Mouse (Mus musculus) Muller cell, postnatal 12 days (primary cell): ENCODE measurements at regions not wholly inside any gene's neighbourhood (a gene's known extent, or its start where the extent isn't known, plus 50 kb on each side); places are given as distances from the start of the nearest gene placed in this dataset.

Source experiments
- DNase-seq: peaks from one replicate; pipeline ENCODE4 v3.0.0-alpha.2; 2015; ENCODE audit errors: inconsistent ontology term

DNA sequence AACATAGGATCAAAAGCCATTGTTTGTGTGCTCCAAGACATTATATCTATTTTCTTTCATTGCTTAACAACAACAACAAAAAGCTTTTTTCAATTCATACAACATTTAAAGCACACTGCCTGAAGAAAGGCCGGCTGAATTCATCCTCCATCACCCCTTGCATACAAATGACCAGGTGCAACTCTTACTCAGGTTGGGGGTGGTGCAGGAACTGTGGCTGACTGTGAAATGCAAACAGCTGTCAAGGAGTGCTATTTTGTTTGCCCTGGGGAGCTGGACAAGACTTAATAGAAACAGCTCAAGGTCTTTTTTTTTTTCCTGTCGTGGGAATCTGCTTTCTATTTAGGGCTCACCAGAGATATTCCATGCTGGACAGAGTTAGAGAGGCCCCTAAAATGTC lies 406.6 kb upstream of the Cldn34d start:
- DNase-seq: no peak

DNA sequence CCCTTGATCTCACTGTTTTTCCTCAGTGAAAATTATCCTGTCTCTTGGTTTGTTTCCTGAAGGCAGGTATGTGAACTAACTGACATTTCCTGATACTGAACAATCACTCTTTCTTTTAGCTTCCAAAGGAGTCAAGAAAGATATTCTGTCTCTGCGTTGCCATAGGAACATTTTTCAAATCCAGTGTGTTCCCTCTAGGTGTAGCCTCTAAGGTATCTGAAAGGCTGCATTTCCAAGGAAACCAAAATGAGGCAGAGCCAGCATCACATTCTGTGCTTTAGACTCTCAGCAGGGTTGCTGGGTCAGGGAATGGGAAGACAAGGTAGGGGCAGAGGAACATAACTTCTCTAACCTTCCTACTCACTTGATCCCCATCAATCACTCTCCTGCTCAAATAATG lies 411.2 kb upstream of the Cldn34d start:
- no peak for DNase-seq

DNA sequence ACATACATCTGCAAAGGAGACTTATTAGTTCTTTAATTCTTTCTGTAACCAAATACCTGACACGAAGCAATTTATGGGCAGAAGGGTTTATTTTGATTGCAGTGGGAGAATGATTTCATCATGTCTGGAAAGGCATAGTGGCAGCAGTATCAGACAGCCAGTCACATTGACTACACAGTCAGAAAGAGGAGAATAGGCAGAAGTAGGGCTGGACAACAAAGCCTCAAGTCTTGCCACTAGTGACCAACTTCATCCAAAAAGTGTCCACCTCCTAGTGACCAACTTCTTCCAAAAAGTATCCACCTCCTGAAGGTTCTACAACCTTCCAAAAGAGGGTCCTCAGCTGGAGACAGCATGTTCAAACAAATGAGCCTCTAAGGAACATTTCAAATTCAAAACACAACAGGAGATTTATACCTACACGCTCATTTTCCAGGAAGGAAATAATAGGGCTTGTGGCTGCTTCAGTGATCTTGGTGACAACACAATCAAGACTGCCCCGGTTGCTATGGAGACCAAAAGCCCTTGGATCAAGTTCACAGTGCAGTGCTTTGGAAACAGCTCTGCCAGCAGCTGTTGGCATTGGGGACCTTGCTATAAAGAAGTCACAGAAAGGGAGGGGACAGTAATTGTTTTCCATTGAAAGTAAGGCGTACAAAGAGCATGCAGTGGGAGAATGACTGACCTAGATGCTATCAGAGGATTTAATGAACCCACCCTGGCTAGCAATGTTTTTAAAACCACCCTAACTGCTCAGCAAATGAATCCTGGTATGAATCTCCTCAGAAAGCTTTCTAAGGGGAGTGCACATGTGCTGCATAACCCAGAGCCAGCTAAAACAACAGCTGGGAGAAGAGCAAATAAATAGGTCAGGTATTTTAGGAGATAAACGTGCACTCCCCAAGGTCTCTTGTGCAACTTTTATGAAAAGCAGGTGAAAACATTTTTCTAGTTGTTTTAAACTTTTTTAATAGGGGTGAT lies 448.0 kb upstream of the Cldn34d start:
- DNase-seq: peak; percentile 54

DNA sequence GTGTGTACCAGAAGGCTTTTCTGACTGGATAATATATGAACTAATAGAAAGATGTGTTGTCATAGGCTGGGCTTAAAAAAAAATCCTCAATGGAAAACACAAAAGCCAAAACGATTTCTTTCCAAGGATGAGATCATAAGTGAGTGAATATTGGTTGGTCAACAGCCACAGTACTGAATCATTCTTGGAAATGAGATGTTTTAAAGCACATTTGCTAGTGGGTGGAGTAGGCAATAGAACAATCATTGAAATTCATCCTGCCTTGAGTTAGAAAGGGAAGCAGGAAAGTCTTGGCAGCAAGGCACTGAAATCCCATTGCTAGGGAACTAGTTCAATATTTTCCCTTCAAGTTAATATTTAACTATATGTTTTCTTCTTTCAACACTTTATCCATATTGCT lies 449.3 kb upstream of the Cldn34d start:
- DNase-seq: peak; percentile 21

DNA sequence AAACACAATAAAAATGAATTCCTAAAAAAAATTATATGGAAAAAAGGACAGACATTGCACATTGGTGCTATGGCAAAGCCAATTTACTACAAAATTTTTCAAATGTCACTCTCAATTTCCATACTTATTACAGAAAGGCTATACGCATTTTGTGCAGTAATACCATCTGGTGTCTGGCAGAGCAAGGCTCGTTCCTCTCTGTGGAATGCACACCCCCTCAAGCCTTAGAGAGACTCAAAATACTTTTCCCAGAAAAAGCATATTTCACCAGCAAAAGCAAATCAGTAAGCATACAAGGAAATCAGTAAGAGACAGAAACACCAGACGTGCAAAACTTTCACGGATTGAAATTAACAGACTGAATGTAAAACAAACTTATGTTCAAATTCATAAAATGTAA lies 431.0 kb upstream of the Tbl1x start:
- DNase-seq: no peak

DNA sequence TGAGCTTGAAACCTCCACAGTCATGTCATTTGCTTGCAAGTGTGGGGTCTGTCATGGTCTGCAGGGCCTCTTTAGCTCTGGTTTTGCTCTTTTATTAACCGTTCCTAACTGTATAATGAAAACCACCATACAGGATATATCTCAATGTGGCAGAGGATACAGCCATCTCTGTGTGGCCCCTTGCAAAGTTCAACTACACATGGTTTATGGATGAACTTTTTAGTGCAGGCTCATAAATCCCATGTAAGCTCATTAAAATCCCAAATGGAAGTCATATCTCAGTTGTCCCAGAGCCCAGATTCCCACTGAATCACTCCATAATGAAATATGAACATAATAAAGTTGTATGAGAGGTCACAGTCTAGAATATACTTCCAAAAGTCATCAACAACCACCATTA lies 428.1 kb upstream of the Tbl1x start:
- DNase-seq: no peak

DNA sequence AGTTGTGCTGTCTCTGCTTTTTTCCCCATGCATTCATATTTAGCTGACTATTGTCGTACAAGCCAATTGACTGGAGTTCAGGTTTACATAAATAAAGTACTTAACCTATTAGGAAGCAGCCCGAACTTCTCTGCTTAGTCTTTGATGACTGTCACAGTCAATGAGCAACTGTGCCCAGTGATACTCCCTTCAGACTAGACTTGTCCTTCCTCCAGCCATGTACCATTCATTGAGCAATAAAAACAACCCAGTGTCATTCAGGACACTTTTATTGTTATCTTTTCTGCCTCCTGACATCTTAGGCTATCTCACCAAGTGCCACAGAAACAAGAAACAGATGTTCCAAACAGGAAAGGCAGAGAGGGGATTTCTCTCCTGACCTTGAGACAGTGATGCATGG lies 389.1 kb upstream of the Tbl1x start:
- no peak for DNase-seq
